Mouse (Mus musculus): ENCODE data around the gene Slc8a3. TPM values are rescaled to one million over a fixed set of nuclear protein-coding genes. Genes with fewer than 3 reads are reported as not detected.

Gene Slc8a3
- total RNA-seq, 2 experiments from 2014 or later = 23.4 to 24.2 TPM

DNA sequence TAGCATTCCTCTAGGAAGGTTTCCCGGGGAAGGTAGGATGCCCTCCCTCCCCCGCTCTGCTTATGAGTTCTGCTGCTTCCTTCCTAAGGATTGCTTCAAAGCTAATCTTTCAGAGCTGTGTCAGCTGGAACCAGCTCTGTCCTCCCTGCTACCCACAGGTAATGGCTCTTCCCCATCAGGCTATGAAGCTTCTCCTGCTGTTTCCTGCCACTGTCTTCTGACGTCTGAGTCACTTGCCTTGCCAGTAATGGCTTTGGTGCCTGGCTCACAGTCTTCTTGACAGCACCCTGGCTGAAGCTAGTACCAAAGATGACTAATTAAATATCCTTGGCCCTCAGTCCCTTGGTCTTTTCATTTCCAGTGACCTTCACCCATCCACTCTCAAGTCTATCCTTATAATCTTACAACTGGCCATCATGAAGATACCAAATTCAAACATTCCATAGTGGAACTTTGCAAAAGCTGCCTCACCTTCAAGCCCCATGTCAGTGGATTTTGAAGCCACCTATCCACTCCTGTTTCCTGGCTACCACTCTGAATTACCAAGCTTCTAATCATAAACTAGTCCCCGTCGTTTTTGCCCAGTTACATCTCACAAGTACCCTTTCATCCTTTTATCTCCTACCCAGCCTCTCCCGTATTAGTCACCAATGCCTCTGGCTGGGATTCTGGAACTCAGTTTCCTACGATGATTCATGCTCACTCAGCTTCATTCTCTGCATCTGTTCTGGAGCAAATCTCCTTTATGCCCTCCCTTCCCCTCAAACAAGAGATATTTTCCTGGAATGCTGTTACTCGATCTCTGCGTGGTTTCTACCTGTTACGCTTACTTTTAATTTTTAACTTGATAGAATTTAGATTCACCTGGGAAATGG lies 97.3 kb downstream of the Slc8a3 start:
- no peak for DNase-seq (ENCODE audit: extremely low spot score in 1 of 2, low spot score in 2 of 2)
- TF ChIP-seq CTCF (IDR thresholded peaks at IDR 0.05) = no peak
- intact Hi-C loops (cut with DNase I) = no loop called here

GRCm38 (mm10) chr12:81233746-81234380 lies 99.1 kb downstream of the Slc8a3 start:
- intact Hi-C loops (cut with DNase I) = no loop called here
- Histone ChIP-seq H3K4me3 (no peak overlapping the region), H3K27ac (no peak overlapping the region)
- DNase-seq (ENCODE audit: extremely low spot score in 1 of 2, low spot score in 2 of 2) = no peak
- no peak for TF ChIP-seq CTCF (IDR thresholded peaks at IDR 0.05)

More for the DNA sequence above, 97.3 kb downstream of the Slc8a3 start:
- H3K4me3 ChIP-seq = no peak overlapping the region
- no peak overlapping the region for H3K27ac ChIP-seq

- H3K27ac ChIP-seq = peak overlapping the region; percentile 70
- intact Hi-C loops (cut with DNase I) = loop anchor here (5.0 kb wide), 1 partner anchor 41 kb away; no protein-coding TSS in a partner anchor
- TF ChIP-seq CTCF (IDR thresholded peaks at IDR 0.05) = no peak
- DNase-seq (ENCODE audit: extremely low spot score in 1 of 2, low spot score in 2 of 2) = peak; percentile 54 to 66
- no peak overlapping the region for H3K4me3 ChIP-seq
Measured at GRCm38 (mm10) chr12:81227767-81228460, 105.1 kb downstream of the Slc8a3 start.

GRCm38 (mm10) chr12:81226590-81226989 lies 106.4 kb downstream of the Slc8a3 start:
- intact Hi-C loops (cut with DNase I) = loop anchor here (5.0 kb wide), 1 partner anchor 39 kb away; no protein-coding TSS in a partner anchor
- TF ChIP-seq CTCF (IDR thresholded peaks at IDR 0.05) = no peak
- H3K4me3 ChIP-seq = no peak overlapping the region
- H3K27ac ChIP-seq = no peak overlapping the region
- DNase-seq (ENCODE audit: extremely low spot score in 1 of 2, low spot score in 2 of 2) = no peak

DNA sequence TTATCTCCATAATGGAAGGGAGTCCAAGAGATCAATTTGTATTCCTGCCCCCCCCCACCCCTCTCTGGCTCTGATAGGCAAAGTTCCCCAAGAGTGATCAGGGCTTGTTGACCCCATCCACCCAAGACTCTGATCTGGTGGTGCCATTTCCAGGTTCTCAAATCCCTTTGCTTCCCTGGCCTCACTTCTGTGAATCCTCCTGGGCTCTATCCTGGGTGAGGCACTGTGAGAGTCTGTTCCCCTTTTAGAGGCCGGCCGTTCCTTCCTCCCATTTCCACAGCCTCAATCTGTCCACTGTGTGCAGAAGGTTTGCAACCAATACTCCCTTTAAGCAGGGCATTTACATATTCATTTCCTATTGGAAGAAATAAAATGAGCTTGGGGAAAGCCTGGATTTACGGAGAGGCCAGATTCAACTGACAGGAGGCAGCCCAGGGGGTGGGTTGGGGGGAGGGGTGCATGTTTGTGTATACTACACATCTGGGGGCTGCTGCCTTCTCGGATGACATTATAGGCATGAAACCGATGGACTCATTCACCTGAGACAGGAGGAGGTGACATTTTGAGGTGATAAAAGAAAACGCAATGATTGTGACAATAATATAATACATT lies 106.9 kb downstream of the Slc8a3 start:
- no peak for TF ChIP-seq CTCF (IDR thresholded peaks at IDR 0.05)
- intact Hi-C loops (cut with DNase I) = loop anchor here (5.0 kb wide), 1 partner anchor 39 kb away; no protein-coding TSS in a partner anchor
- DNase-seq (ENCODE audit: extremely low spot score in 1 of 2, low spot score in 2 of 2) = no peak
- H3K27ac ChIP-seq = no peak overlapping the region
- no peak overlapping the region for H3K4me3 ChIP-seq

GRCm38 (mm10) chr12:81224843-81225242 lies 108.1 kb downstream of the Slc8a3 start:
- intact Hi-C loops (cut with DNase I) = loop anchor here (5.0 kb wide), 1 partner anchor 38 kb away; no protein-coding TSS in a partner anchor
- Histone ChIP-seq H3K27ac (no peak overlapping the region), H3K4me3 (no peak overlapping the region)
- no peak for DNase-seq (ENCODE audit: extremely low spot score in 1 of 2, low spot score in 2 of 2)
- TF ChIP-seq CTCF (IDR thresholded peaks at IDR 0.05) = no peak

GRCm38 (mm10) chr12:81223276-81223675 lies 109.7 kb downstream of the Slc8a3 start:
- intact Hi-C loops (cut with DNase I) = no loop called here
- Histone ChIP-seq H3K4me3 (no peak overlapping the region), H3K27ac (no peak overlapping the region)
- no peak for DNase-seq (ENCODE audit: extremely low spot score in 1 of 2, low spot score in 2 of 2)
- no peak for TF ChIP-seq CTCF (IDR thresholded peaks at IDR 0.05)

DNA sequence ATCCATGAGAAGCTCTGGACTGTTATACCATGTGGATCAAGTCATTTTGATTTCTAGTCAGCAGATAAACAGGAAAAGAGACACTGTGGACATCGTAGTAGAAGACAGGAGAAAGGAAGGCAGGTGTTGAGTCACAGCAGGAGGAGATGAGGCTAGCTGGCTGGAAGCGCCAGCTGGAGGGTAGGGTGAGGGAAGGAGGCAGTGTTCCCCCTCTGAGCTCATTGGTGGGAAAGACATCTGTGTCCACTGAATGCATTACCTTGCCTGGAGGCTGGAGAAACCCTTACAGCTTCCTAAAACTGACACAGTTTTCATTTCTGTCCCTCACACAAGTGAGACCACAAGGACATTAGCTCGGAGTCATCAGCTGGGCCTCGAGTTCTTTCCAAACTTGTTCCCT lies 113.6 kb downstream of the Slc8a3 start:
- no peak for DNase-seq (ENCODE audit: extremely low spot score in 1 of 2, low spot score in 2 of 2)
- intact Hi-C loops (cut with DNase I) = loop anchor here (5.0 kb wide), 1 partner anchor 113 kb away; the partner anchor contains the start of gene Slc8a3
- H3K4me3 ChIP-seq = no peak overlapping the region
- no peak overlapping the region for H3K27ac ChIP-seq
- TF ChIP-seq CTCF (IDR thresholded peaks at IDR 0.05) = no peak

DNA sequence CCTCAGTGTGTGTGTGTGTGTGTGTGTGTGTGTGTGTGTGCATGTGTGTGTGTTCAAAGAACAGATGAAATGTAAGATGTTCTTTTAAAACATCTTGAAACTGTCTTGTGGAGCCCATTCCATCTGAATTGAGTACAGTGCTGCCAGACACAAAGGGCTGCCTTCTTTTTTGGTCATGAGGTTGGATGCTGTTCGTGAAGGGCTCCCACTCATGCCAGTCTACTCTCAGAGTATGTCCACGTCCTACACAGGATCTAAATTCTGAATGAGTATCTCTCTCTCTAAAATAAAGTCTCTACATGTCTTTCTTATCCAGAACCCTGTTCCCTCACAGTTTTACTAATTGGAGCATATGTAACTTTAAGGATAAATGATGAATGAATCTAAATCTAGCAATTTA lies 124.4 kb downstream of the Slc8a3 start:
- TF ChIP-seq CTCF (IDR thresholded peaks at IDR 0.05) = no peak
- intact Hi-C loops (cut with DNase I) = no loop called here
- no peak for DNase-seq (ENCODE audit: extremely low spot score in 1 of 2, low spot score in 2 of 2)
- H3K4me3 ChIP-seq = no peak overlapping the region
- no peak overlapping the region for H3K27ac ChIP-seq

GRCm38 (mm10) chr12:81205619-81206560 lies 127.1 kb downstream of the Slc8a3 start:
- intact Hi-C loops (cut with DNase I) = no loop called here
- TF ChIP-seq CTCF (IDR thresholded peaks at IDR 0.05) = no peak
- DNase-seq (ENCODE audit: extremely low spot score in 1 of 2, low spot score in 2 of 2) = no peak
- H3K4me3 ChIP-seq = no peak overlapping the region
- no peak overlapping the region for H3K27ac ChIP-seq
